Mouse (Mus musculus): ENCODE data around the gene Hapln3.

Hapln3 gene

GRCm38 (mm10) chr7:79068231-79068630 is 62.6 kb downstream of the Hapln3 start:
- no peak for DNase-seq

GRCm38 (mm10) chr7:79067466-79067865 is 63.4 kb downstream of the Hapln3 start:
- DNase-seq, result no peak
